Mouse (Mus musculus) ES-Bruce4 (cell line): ENCODE data around the gene Rgs12.

Experiments used
- CTCF ChIP-seq: IDR thresholded peaks from one replicate; pipeline ENCODE4 v1.8.1; 2011; ENCODE audit warnings: low read depth, low read length
- POLR2A ChIP-seq: IDR thresholded peaks from one replicate; pipeline ENCODE4 v1.8.1; 2011; ENCODE audit warnings: low read length; ENCODE audit not compliant: insufficient read depth

- TF ChIP-seq CTCF (no peak), POLR2A (no peak)
These were observed 38.8 kb upstream of the Rgs12 start for GRCm38 (mm10) chr5:34910504-34910815.
